Mouse (Mus musculus): ENCODE measurements at regions not wholly inside any gene's neighbourhood (a gene's known extent, or its start where the extent isn't known, plus 50 kb on each side); places are given as distances from the start of the nearest gene placed in this dataset.

DNA sequence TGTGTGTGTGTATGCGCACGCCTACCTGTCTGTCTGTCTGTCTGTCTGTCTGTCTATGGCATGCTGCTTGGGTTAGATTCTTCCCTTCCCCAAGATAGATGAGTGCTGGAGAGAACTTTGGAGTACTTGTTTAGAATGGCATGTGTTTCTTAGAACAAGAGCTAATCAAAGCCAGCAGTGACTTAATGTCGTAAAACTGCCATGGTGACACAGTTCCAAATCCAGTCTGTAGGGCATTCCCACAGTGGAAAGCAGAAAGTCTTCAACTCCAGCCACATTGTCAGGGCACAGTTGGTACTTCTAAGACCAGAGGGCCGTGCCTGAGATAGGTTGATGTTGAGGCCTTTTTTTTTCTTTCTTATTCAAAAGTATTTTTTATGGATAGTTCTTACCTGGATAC lies 95.6 kb downstream of the Gm10604 start:
- no peaks in the 10 kb centered on the region for H3K9me3 ChIP-seq (ENCODE audit: control insufficient read depth, low read length)
- no peak for ATAC-seq (ENCODE audit: low FRiP score, low TSS enrichment)
- no peak overlapping the region for H3K9ac ChIP-seq (replicated peaks; ENCODE audit: low read length)
- WGBS, result 96% methylated on average over 4 of the region's 4 CpGs
- H3K4me2 ChIP-seq (ENCODE audit: low read length), result no peak overlapping the region
- H3K4me3 ChIP-seq (replicated peaks; ENCODE audit: low read depth, low read length), result no peak overlapping the region
- no peak overlapping the region for H3K27ac ChIP-seq (replicated peaks; ENCODE audit: low read depth, low read length)
- H3K4me1 ChIP-seq (ENCODE audit: control insufficient read depth, insufficient read depth, low read length), result 0 out of 2 replicates have a peak, but pooled peaks cover 8% of the 10 kb centered on the region
- DNase-seq, result no peak
- H3K27me3 ChIP-seq (ENCODE audit: control insufficient read depth, insufficient read depth, low read length), result no peaks in the 10 kb centered on the region
- no peaks in the 10 kb centered on the region for H3K36me3 ChIP-seq (ENCODE audit: control insufficient read depth, insufficient read depth, low read length)

GRCm38 (mm10) chr4:11884818-11885217 lies 96.2 kb downstream of the Gm10604 start:
- ATAC-seq (ENCODE audit: low FRiP score, low TSS enrichment) (no peak), DNase-seq (no peak)
- Histone ChIP-seq H3K4me1 (ENCODE audit: control insufficient read depth, insufficient read depth, low read length) (0 out of 2 replicates have a peak, but pooled peaks cover 8% of the 10 kb centered on the region), H3K4me3 (replicated peaks; ENCODE audit: low read depth, low read length) (no peak overlapping the region), H3K9me3 (ENCODE audit: control insufficient read depth, low read length) (no peaks in the 10 kb centered on the region), H3K9ac (replicated peaks; ENCODE audit: low read length) (no peak overlapping the region), H3K27ac (replicated peaks; ENCODE audit: low read depth, low read length) (no peak overlapping the region), H3K4me2 (ENCODE audit: low read length) (no peak overlapping the region), H3K27me3 (ENCODE audit: control insufficient read depth, insufficient read depth, low read length) (no peaks in the 10 kb centered on the region), H3K36me3 (ENCODE audit: control insufficient read depth, insufficient read depth, low read length) (no peaks in the 10 kb centered on the region)
- WGBS, result 74% methylated on average over 7 of the region's 7 CpGs

DNA sequence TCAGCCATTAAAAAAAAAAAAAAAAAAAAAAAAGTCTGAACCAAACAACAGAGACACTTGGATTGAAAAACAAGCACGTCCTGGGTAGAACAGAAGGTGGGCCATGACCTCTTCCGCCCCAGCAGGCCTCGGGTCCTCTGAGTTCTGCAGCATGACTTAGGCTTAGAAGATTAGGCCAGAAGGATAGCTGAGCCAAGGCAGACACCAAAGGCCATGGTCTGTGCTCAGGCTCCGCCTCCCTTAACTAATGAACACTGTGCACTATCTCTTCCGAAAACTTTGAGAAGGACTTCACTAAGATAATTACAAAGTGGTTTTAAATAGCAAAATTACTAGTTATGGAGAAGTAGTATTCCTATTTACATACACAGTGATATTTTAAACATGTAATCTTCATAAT lies 97.8 kb downstream of the Gm10604 start:
- Histone ChIP-seq H3K4me1 (ENCODE audit: control insufficient read depth, insufficient read depth, low read length) (0 out of 2 replicates have a peak, but pooled peaks cover 8% of the 10 kb centered on the region), H3K4me3 (replicated peaks; ENCODE audit: low read depth, low read length) (no peak overlapping the region), H3K27ac (replicated peaks; ENCODE audit: low read depth, low read length) (no peak overlapping the region), H3K9me3 (ENCODE audit: control insufficient read depth, low read length) (no peaks in the 10 kb centered on the region), H3K36me3 (ENCODE audit: control insufficient read depth, insufficient read depth, low read length) (no peaks in the 10 kb centered on the region), H3K9ac (replicated peaks; ENCODE audit: low read length) (no peak overlapping the region), H3K27me3 (ENCODE audit: control insufficient read depth, insufficient read depth, low read length) (no peaks in the 10 kb centered on the region), H3K4me2 (ENCODE audit: low read length) (no peak overlapping the region)
- DNase-seq (no peak), ATAC-seq (ENCODE audit: low FRiP score, low TSS enrichment) (no peak)
- 49% methylated on average over 5 of the region's 5 CpGs for WGBS

DNA sequence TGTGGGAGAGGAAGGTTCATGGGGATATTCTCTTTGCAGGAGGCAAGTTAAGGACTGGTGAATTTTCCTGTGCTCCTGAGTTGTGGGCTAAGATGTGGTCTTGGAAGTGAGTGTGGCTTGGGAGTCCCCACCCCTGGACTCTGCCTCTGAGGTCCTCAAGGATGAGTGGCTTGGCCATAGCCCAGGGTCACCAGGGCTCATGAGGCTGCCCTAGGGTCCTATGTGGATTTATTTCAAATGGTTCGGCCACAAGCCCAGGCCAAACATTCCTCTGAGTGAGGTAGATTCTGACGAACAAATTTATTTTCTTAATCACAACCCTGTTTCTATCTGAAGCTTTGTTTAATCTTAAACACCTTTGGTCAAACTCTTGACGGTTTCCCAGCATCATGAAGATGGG lies 98.4 kb downstream of the Gm10604 start:
- ATAC-seq (ENCODE audit: low FRiP score, low TSS enrichment) (no peak), DNase-seq (no peak)
- no peak overlapping the region for H3K27ac ChIP-seq (replicated peaks; ENCODE audit: low read depth, low read length)
- no peak overlapping the region for H3K4me3 ChIP-seq (replicated peaks; ENCODE audit: low read depth, low read length)
- no peak overlapping the region for H3K9ac ChIP-seq (replicated peaks; ENCODE audit: low read length)
- no peaks in the 10 kb centered on the region for H3K27me3 ChIP-seq (ENCODE audit: control insufficient read depth, insufficient read depth, low read length)
- H3K36me3 ChIP-seq (ENCODE audit: control insufficient read depth, insufficient read depth, low read length), result no peaks in the 10 kb centered on the region
- no peaks in the 10 kb centered on the region for H3K9me3 ChIP-seq (ENCODE audit: control insufficient read depth, low read length)
- 91% methylated on average over 3 of the region's 3 CpGs for WGBS
- 0 out of 2 replicates have a peak, but pooled peaks cover 3% of the 10 kb centered on the region for H3K4me1 ChIP-seq (ENCODE audit: control insufficient read depth, insufficient read depth, low read length)
- H3K4me2 ChIP-seq (ENCODE audit: low read length), result no peak overlapping the region

GRCm38 (mm10) chr4:11878638-11879037 lies 102.4 kb downstream of the Gm10604 start:
- H3K4me1 ChIP-seq (ENCODE audit: control insufficient read depth, insufficient read depth, low read length), result no peaks in the 10 kb centered on the region
- no peak overlapping the region for H3K4me3 ChIP-seq (replicated peaks; ENCODE audit: low read depth, low read length)
- H3K27ac ChIP-seq (replicated peaks; ENCODE audit: low read depth, low read length), result no peak overlapping the region
- no peak overlapping the region for H3K9ac ChIP-seq (replicated peaks; ENCODE audit: low read length)
- H3K36me3 ChIP-seq (ENCODE audit: control insufficient read depth, insufficient read depth, low read length), result no peaks in the 10 kb centered on the region
- no peaks in the 10 kb centered on the region for H3K9me3 ChIP-seq (ENCODE audit: control insufficient read depth, low read length)
- no peak overlapping the region for H3K4me2 ChIP-seq (ENCODE audit: low read length)
- WGBS, result 83% methylated on average over 6 of the region's 6 CpGs
- ATAC-seq (ENCODE audit: low FRiP score, low TSS enrichment) (no peak), DNase-seq (no peak)
- no peaks in the 10 kb centered on the region for H3K27me3 ChIP-seq (ENCODE audit: control insufficient read depth, insufficient read depth, low read length)

GRCm38 (mm10) chr4:11877945-11878344 lies 103.1 kb downstream of the Gm10604 start:
- no peak for DNase-seq
- no peak for ATAC-seq (ENCODE audit: low FRiP score, low TSS enrichment)
- no peaks in the 10 kb centered on the region for H3K9me3 ChIP-seq (ENCODE audit: control insufficient read depth, low read length)
- H3K9ac ChIP-seq (replicated peaks; ENCODE audit: low read length), result no peak overlapping the region
- H3K36me3 ChIP-seq (ENCODE audit: control insufficient read depth, insufficient read depth, low read length), result no peaks in the 10 kb centered on the region
- no peaks in the 10 kb centered on the region for H3K27me3 ChIP-seq (ENCODE audit: control insufficient read depth, insufficient read depth, low read length)
- no peak overlapping the region for H3K27ac ChIP-seq (replicated peaks; ENCODE audit: low read depth, low read length)
- H3K4me3 ChIP-seq (replicated peaks; ENCODE audit: low read depth, low read length), result no peak overlapping the region
- WGBS, result 94% methylated on average over 4 of the region's 4 CpGs
- no peak overlapping the region for H3K4me2 ChIP-seq (ENCODE audit: low read length)
- no peaks in the 10 kb centered on the region for H3K4me1 ChIP-seq (ENCODE audit: control insufficient read depth, insufficient read depth, low read length)

DNA sequence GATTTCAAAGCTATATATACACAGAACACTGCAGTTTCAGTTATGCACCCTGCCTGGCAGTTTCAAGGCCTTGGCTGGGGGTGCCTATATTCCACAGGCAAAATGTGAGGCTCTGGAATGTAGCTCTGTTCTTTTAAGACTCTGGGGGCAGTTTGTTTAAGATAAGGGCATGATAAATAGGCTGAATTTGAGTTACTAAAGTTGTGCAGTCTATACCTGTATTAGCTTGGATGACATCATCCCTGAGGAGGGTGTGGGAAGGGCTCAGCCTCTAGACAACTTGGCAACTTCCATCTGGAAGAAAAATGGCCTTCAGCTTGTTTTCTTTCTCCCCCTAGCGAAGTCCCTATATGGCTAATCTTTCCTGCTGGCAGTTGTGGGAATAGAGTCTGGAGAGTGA lies 105.1 kb downstream of the Gm10604 start:
- Histone ChIP-seq H3K4me1 (ENCODE audit: control insufficient read depth, insufficient read depth, low read length) (no peaks in the 10 kb centered on the region), H3K4me3 (replicated peaks; ENCODE audit: low read depth, low read length) (no peak overlapping the region), H3K9ac (replicated peaks; ENCODE audit: low read length) (no peak overlapping the region), H3K27ac (replicated peaks; ENCODE audit: low read depth, low read length) (no peak overlapping the region), H3K27me3 (ENCODE audit: control insufficient read depth, insufficient read depth, low read length) (no peaks in the 10 kb centered on the region), H3K36me3 (ENCODE audit: control insufficient read depth, insufficient read depth, low read length) (no peaks in the 10 kb centered on the region), H3K4me2 (ENCODE audit: low read length) (no peak overlapping the region), H3K9me3 (ENCODE audit: control insufficient read depth, low read length) (no peaks in the 10 kb centered on the region)
- DNase-seq, result no peak
- no peak for ATAC-seq (ENCODE audit: low FRiP score, low TSS enrichment)
- WGBS, result 91% methylated on average over 1 of the region's 1 CpGs

GRCm38 (mm10) chr4:11874586-11875264 lies 106.3 kb downstream of the Gm10604 start:
- H3K9me3 ChIP-seq (ENCODE audit: control insufficient read depth, low read length), result no peaks in the 10 kb centered on the region
- ATAC-seq (ENCODE audit: low FRiP score, low TSS enrichment) (no peak), DNase-seq (no peak)
- H3K27me3 ChIP-seq (ENCODE audit: control insufficient read depth, insufficient read depth, low read length), result no peaks in the 10 kb centered on the region
- H3K27ac ChIP-seq (replicated peaks; ENCODE audit: low read depth, low read length), result no peak overlapping the region
- 74% methylated on average over 4 of the region's 4 CpGs for WGBS
- H3K4me1 ChIP-seq (ENCODE audit: control insufficient read depth, insufficient read depth, low read length), result no peaks in the 10 kb centered on the region
- no peak overlapping the region for H3K4me2 ChIP-seq (ENCODE audit: low read length)
- H3K9ac ChIP-seq (replicated peaks; ENCODE audit: low read length), result no peak overlapping the region
- no peak overlapping the region for H3K4me3 ChIP-seq (replicated peaks; ENCODE audit: low read depth, low read length)
- no peaks in the 10 kb centered on the region for H3K36me3 ChIP-seq (ENCODE audit: control insufficient read depth, insufficient read depth, low read length)

DNA sequence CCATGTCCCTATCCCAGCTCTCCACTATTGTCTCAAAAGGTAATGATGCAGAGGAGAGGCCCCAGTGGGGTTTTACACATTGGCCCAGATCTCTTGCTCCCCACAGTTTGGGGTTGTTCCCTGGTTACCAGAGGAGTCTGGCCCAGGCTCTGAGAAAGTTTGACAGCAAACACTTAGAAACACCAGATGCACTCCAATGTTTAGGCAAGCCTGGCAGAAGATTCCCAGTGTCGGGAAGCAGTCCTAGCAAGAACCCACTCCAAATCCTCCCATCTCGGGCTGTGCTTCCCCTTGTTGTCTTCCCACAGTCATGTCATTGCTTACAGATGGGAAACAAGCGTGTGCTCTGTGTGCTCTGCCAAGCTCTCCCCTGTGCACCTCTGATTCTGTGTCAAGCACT lies 109.0 kb downstream of the Gm10604 start:
- DNase-seq (no peak), ATAC-seq (ENCODE audit: low FRiP score, low TSS enrichment) (no peak)
- H3K27ac ChIP-seq (replicated peaks; ENCODE audit: low read depth, low read length), result no peak overlapping the region

More for the DNA sequence above, 109.0 kb downstream of the Gm10604 start:
- Histone ChIP-seq H3K4me1 (ENCODE audit: control insufficient read depth, insufficient read depth, low read length) (no peaks in the 10 kb centered on the region), H3K9ac (replicated peaks; ENCODE audit: low read length) (no peak overlapping the region), H3K9me3 (ENCODE audit: control insufficient read depth, low read length) (no peaks in the 10 kb centered on the region), H3K4me3 (replicated peaks; ENCODE audit: low read depth, low read length) (no peak overlapping the region), H3K4me2 (ENCODE audit: low read length) (no peak overlapping the region), H3K27me3 (ENCODE audit: control insufficient read depth, insufficient read depth, low read length) (no peaks in the 10 kb centered on the region), H3K36me3 (ENCODE audit: control insufficient read depth, insufficient read depth, low read length) (no peaks in the 10 kb centered on the region)
- WGBS, result 89% methylated on average over 3 of the region's 3 CpGs
